Mouse (Mus musculus): ENCODE results near the gene Clec18a. TPM values are rescaled to one million over a fixed set of nuclear protein-coding genes. Genes with fewer than 3 reads are reported as not detected.
"Not testable (repeated sequence)": the region's sequence is repeated elsewhere in the genome, so short reads cannot be mapped to it uniquely, and the experiment has no call there.

The Clec18a gene
- polyA plus RNA-seq, 1 experiment from 2014 or later = not detected

DNA sequence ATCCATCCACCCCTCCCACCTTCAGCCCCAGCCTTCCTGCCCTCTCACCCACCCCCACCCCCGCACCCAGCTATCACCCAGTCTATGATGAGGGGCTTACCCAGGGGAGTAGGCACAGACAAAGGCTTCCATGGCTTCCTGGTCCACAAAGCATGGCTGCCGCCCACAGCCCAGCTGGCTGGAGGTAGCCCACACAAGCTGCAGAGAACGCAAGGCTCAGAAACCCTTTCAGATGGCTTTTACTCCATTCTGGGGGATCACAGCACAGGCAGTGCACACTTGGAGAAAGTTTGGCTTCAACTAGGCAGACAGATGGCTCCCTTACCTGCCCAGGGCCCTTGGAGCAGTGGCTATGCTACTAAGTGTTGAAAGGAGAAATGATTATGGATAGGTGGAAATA is 16.3 kb downstream of the Clec18a start:
- ATAC-seq (no peak), DNase-seq (ENCODE audit: low spot score) (no peak)
- TF ChIP-seq CTCF (IDR thresholded peaks at IDR 0.05) (no peak), EP300 (IDR thresholded peaks at IDR 0.05) (no peak)
- Histone ChIP-seq H3K4me1 (ENCODE audit: insufficient read depth, low read depth, low read length) (no peaks in the 10 kb centered on the region), H3K9me3 (ENCODE audit: low read length) (no peaks in the 10 kb centered on the region), H3K4me3 (ENCODE audit: low read depth, low read length) (no peak overlapping the region), H3K4me2 (replicated peaks; ENCODE audit: low read depth, low read length) (no peak overlapping the region), H3K9ac (replicated peaks; ENCODE audit: low read depth) (no peak overlapping the region), H3K27me3 (replicated peaks; ENCODE audit: insufficient read depth, low read length) (no peaks in the 10 kb centered on the region), H3K36me3 (ENCODE audit: insufficient read depth, low read length) (no peaks in the 10 kb centered on the region), H3K27ac (ENCODE audit: low read length) (no peak overlapping the region)
- 76% methylated on average over 3 of the region's 3 CpGs for WGBS

DNA sequence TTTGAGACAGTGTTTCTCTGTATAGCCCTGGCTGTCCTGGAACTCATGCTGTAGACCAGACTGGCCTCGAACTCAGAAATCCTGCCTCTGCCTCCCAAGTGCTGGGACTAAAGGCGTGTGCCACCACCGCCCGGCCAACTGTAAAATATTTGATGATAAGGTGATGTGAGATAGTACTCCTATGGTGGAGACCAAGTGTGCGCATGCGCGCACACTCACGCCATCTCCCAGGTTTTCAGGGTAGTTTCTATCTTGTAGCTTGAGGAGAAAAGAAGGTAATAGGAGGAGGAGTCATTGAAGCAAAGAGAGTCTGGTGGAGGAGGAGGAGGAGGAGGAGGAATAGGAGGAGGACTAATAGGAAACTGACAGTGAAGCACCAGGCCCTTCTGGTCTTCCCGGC is 23.6 kb downstream of the Clec18a start:
- not testable (repeated sequence) for ATAC-seq; H3K27me3 ChIP-seq (replicated peaks; ENCODE audit: insufficient read depth, low read length); H3K9ac ChIP-seq (replicated peaks; ENCODE audit: low read depth); H3K4me2 ChIP-seq (replicated peaks; ENCODE audit: low read depth, low read length); H3K4me3 ChIP-seq (ENCODE audit: low read depth, low read length); DNase-seq (ENCODE audit: low spot score); H3K36me3 ChIP-seq (ENCODE audit: insufficient read depth, low read length); H3K9me3 ChIP-seq (ENCODE audit: low read length); H3K27ac ChIP-seq (ENCODE audit: low read length); H3K4me1 ChIP-seq (ENCODE audit: insufficient read depth, low read depth, low read length)
- 86% methylated on average over 9 of the region's 9 CpGs for WGBS

DNA sequence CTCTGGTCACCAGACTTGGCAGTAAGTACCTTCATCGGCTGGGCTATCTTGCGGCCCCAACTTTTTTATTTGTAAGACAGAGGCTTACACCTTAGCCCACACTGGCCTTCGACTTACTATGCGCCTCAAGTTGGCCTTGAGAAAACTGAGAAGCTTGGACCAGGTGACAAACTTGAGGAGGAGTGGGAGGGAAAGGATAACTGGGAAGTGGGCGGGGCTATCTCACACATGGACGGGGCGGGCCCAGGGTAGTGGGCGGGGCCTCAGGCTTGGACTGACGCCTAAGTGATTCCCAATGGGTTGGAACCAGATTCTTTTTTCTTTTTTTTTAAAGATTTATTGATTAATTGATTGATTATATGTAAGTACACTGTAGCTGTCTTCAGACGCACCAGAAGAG is 24.8 kb downstream of the Clec18a start:
- WGBS = 29% methylated on average over 10 of the region's 10 CpGs
- Histone ChIP-seq H3K9ac (replicated peaks; ENCODE audit: low read depth) (no peak overlapping the region), H3K4me3 (ENCODE audit: low read depth, low read length) (no peak overlapping the region), H3K36me3 (ENCODE audit: insufficient read depth, low read length) (no peaks in the 10 kb centered on the region), H3K27ac (ENCODE audit: low read length) (no peak overlapping the region), H3K4me1 (ENCODE audit: insufficient read depth, low read depth, low read length) (no peaks in the 10 kb centered on the region), H3K27me3 (replicated peaks; ENCODE audit: insufficient read depth, low read length) (no peaks in the 10 kb centered on the region), H3K9me3 (ENCODE audit: low read length) (no peaks in the 10 kb centered on the region), H3K4me2 (replicated peaks; ENCODE audit: low read depth, low read length) (no peak overlapping the region)
- ATAC-seq (no peak; the same call in 1 of the 2 replicates), DNase-seq (ENCODE audit: low spot score) (peak; percentile 12)
- TF ChIP-seq CTCF (IDR thresholded peaks at IDR 0.05) (no peak), EP300 (IDR thresholded peaks at IDR 0.05) (no peak)

DNA sequence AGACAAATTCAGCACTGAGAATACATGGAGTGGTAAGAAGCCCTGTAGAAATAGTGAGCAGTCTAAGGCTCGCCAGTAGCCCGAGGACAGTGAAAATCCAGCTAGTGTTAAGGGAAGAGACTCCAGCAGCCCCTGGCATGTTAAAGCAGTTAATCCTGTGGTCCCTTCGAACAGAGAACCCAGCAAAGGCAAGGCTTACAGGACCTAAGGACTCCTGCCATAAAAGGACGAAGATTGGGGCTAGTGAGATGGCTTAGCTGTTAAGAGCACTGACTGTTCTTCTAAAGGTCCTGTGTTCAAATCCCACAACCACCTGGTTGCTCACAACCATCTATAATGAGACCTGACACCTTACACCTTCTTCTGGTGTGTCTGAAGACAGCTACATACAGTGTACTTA is 25.9 kb downstream of the Clec18a start:
- Histone ChIP-seq H3K27ac (ENCODE audit: low read length) (no peak overlapping the region), H3K4me3 (ENCODE audit: low read depth, low read length) (no peak overlapping the region), H3K36me3 (ENCODE audit: insufficient read depth, low read length) (no peaks in the 10 kb centered on the region), H3K9ac (replicated peaks; ENCODE audit: low read depth) (no peak overlapping the region), H3K9me3 (ENCODE audit: low read length) (no peaks in the 10 kb centered on the region), H3K4me2 (replicated peaks; ENCODE audit: low read depth, low read length) (no peak overlapping the region), H3K27me3 (replicated peaks; ENCODE audit: insufficient read depth, low read length) (no peaks in the 10 kb centered on the region), H3K4me1 (ENCODE audit: insufficient read depth, low read depth, low read length) (no peaks in the 10 kb centered on the region)
- WGBS = 58% methylated on average over 4 of the region's 4 CpGs
- DNase-seq (ENCODE audit: low spot score) (no peak), ATAC-seq (no peak)
- TF ChIP-seq CTCF (IDR thresholded peaks at IDR 0.05) = no peak
- no peak for TF ChIP-seq EP300 (IDR thresholded peaks at IDR 0.05)

DNA sequence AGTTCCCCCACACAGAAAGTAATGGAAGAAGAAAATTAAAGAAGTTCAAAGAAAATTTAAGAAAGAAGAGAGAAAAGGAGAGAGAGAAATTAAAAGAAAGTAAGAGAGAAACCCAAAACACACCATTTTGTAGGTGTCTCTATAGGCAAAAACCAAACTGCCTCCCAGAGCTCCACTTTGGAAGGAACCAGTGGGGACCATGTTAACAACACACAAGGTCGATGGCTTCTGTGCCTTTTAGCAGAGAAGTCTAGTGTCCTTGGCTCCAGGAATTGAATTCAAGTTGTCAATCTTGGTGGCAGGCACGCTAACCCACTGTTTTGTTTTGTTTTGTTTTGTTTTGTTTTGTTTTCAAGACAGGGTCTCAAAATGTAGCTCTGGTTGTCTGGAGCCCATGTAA is 29.3 kb downstream of the Clec18a start:
- WGBS = 52% methylated on average over 2 of the region's 2 CpGs

GRCm38 (mm10) chr8:111062072-111062757 is 30.0 kb downstream of the Clec18a start:
- Histone ChIP-seq H3K9ac (replicated peaks; ENCODE audit: low read depth) (no peak overlapping the region; the same call in 1 of the 2 replicates), H3K4me3 (ENCODE audit: low read depth, low read length) (peak overlapping the region; percentile 57), H3K4me1 (ENCODE audit: insufficient read depth, low read depth, low read length) (peaks cover 4% of the 10 kb centered on the region; the same call in 1 of the 2 replicates), H3K27me3 (replicated peaks; ENCODE audit: insufficient read depth, low read length) (no peaks in the 10 kb centered on the region), H3K27ac (ENCODE audit: low read length) (no peak overlapping the region), H3K9me3 (ENCODE audit: low read length) (no peaks in the 10 kb centered on the region), H3K36me3 (ENCODE audit: insufficient read depth, low read length) (no peaks in the 10 kb centered on the region), H3K4me2 (replicated peaks; ENCODE audit: low read depth, low read length) (peak overlapping the region; percentile 74)
- TF ChIP-seq EP300 (IDR thresholded peaks at IDR 0.05) (no peak), CTCF (IDR thresholded peaks at IDR 0.05) (no peak)
- peak; percentile 83 for ATAC-seq
- peak; percentile 82 for DNase-seq (ENCODE audit: low spot score)
- 1% methylated on average over 27 of the region's 27 CpGs for WGBS

More for the DNA sequence above, 29.3 kb downstream of the Clec18a start:
- Histone ChIP-seq H3K9me3 (ENCODE audit: low read length) (no peaks in the 10 kb centered on the region), H3K4me3 (ENCODE audit: low read depth, low read length) (0 out of 2 replicates have a peak overlapping the region, but pooled peaks have one; percentile 57), H3K36me3 (ENCODE audit: insufficient read depth, low read length) (no peaks in the 10 kb centered on the region), H3K4me1 (ENCODE audit: insufficient read depth, low read depth, low read length) (no peaks in the 10 kb centered on the region), H3K4me2 (replicated peaks; ENCODE audit: low read depth, low read length) (peak overlapping the region; percentile 74), H3K27ac (ENCODE audit: low read length) (no peak overlapping the region), H3K27me3 (replicated peaks; ENCODE audit: insufficient read depth, low read length) (no peaks in the 10 kb centered on the region), H3K9ac (replicated peaks; ENCODE audit: low read depth) (no peak overlapping the region)
- DNase-seq (ENCODE audit: low spot score) (no peak), ATAC-seq (no peak)
- TF ChIP-seq EP300 (IDR thresholded peaks at IDR 0.05) (no peak), CTCF (IDR thresholded peaks at IDR 0.05) (no peak)

Measured in lung, postnatal 0 days (tissue).